Mouse (Mus musculus) gastrocnemius, adult 8-10 months (tissue): ENCODE measurements around the gene Ngdn. TPM values are rescaled to one million over a fixed set of nuclear protein-coding genes. Genes with fewer than 3 reads are reported as not detected.
"Not testable (repeated sequence)": the region's sequence is repeated elsewhere in the genome, so short reads cannot be mapped to it uniquely, and the experiment has no call there.

Source experiments
- DNase-seq, 2 experiments: peaks; one replicate each; pipeline ENCODE4 v3.0.0; 2022; ENCODE audit warnings: low spot score in 2 of 2
- total RNA-seq, 4 experiments: library from RNA; stranded (reverse); gene quantifications; 2 replicates each; pipeline ENCODE4 v1.2.4; 2022

Ngdn gene
- 10 to 100 TPM; 18.5 to 19.7 (median 19.1) TPM for total RNA-seq

- peak; percentile 95 to 98 for DNase-seq
Measured at GRCm38 (mm10) chr14:55014991-55015766, at the start of gene Ngdn. TSS of gene Ngdn (plus strand) at chr14:55015454.

- DNase-seq = no peak
Measured at GRCm38 (mm10) chr14:54965631-54966030, 49.6 kb upstream of the Ngdn start.

GRCm38 (mm10) chr14:54966320-54966977 is 48.8 kb upstream of the Ngdn start, which contains the start of gene Myh6:
TSS of gene Myh6 (minus strand) at chr14:54966927.
- no peak for DNase-seq

GRCm38 (mm10) chr14:54967874-54968273 is 47.4 kb upstream of the Ngdn start:
- no peak for DNase-seq

GRCm38 (mm10) chr14:54968344-54968743 is 46.9 kb upstream of the Ngdn start:
- no peak for DNase-seq

- DNase-seq = not testable (repeated sequence)
Measured at GRCm38 (mm10) chr14:54972786-54973185, 42.5 kb upstream of the Ngdn start.

GRCm38 (mm10) chr14:54974068-54974791 is 41.0 kb upstream of the Ngdn start:
- no peak for DNase-seq

DNA sequence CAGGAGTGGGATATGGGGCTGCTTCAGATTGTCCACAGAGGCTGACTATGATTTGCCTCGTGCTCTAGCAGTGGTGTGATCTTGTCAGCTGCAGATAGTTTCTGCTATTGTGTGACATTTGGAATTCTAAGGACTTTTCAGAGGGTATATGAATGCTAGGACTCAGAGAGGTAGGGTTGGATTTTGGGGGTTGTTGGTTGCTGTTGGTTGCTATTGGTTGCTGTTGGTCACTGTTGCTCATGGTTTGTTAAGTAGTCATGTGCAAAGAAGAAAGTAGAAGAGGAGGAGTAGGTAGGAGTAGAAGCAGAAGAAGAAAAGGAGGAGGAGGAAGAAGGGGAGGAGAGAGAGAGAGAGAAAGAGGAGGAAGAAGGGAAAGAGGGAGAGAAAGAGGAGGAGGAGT is 38.6 kb upstream of the Ngdn start, which contains the start of gene Gm17428:
TSS of gene Gm17428 (plus strand) at position 301 of the 400 bp plus-strand sequence.
- DNase-seq = no peak

- DNase-seq = no peak
Measured at GRCm38 (mm10) chr14:54978664-54979063, 36.6 kb upstream of the Ngdn start.

- no peak for DNase-seq
Measured at GRCm38 (mm10) chr14:54981934-54982333, 33.3 kb upstream of the Ngdn start.

DNA sequence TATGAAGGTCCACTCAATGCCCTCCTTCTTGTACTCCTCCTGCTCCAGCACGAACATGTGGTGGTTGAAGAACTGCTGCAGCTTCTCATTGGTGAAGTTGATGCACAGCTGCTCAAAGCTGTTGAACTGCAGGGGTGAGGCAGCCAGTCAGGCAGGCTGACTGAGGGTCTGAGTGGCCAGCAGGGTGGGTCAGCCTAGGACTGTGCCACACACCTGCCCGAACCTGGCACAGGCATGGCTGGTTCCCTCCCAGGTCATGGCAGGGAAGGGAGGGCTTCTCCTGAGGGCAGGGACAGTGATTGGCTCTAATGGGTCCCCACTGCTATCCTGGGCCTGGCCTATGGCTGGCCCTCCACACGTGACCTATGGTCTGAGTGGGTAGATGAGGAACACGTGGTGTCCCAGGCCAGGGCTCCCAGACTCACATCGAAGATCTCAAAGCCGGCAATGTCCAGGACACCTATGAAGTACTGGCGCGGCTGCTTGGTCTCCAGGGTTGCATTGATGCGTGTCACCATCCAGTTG is 26.8 kb upstream of the Ngdn start:
- not testable (repeated sequence) for DNase-seq

DNA sequence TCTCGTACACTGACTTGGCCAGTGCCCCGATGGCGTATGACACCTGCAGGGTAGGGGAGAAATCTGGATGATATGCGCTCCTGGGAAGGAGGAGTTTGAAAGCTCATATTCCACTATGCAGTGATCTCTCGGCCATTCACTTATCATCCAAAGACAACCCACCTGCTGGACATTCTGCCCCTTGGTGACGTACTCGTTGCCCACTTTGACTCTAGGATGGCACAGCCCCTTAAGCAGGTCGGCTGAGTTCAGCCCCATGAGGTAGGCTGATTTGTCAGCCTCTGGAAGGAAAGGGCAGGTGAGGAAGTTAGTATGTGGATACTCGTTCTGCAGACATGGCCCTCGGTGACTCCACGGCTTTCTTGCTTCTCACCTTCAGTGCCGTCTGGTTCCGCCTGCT is 26.4 kb upstream of the Ngdn start:
- DNase-seq = no peak

DNA sequence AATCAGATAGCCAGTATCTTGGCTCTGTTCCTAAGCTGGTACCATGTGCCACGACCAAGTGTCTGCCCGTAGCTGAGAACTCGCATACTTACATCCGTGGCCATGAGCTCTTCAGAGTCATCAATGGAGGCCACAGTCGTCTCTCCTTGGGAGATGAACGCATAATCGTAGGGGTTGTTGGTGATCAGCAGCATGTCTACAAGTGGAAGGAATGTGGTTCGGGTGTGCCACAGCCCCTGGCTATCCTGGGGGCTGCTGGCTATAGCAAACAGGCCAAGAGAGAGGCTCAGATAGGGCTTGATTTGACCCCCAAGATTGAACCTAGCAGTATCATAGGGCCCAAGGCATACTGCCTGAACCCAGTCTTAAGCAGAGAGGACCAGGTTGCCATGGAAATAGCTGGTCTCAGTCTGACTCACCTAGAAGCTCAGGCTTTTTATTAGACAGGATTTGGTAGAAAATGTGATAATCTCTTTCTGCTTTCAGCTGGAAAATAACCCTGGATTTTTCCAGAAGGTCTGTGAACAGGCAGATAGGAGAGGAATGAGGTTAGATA is 25.3 kb upstream of the Ngdn start:
- DNase-seq = no peak

- DNase-seq = no peak
Measured at GRCm38 (mm10) chr14:54992196-54992595, 23.1 kb upstream of the Ngdn start.

DNA sequence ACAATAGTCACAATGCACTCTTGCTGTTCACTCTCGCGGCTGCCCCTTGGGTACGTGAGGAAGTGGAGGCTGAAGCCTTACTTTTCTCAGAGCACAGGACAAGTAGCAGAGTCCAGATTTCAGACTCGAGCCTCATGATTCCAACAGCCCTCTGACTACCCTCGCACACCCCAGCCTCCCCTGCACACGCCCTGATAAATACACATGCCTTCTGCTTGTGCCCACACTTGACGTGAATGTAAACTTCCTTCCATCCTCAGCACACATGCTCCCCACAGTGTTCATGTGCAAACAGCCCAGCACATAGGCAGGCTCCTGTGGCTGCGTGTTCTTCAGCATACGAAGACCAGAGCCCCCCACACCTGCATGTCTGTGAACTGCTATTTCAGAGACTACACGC is 21.6 kb upstream of the Ngdn start:
- no peak for DNase-seq

GRCm38 (mm10) chr14:54994136-54994868 is 21.0 kb upstream of the Ngdn start, which contains the start of gene Myh7:
TSS of gene Myh7 (minus strand) at chr14:54994626.
- DNase-seq = no peak

- DNase-seq = no peak
Measured at GRCm38 (mm10) chr14:54994869-54995186, 20.4 kb upstream of the Ngdn start.

DNA sequence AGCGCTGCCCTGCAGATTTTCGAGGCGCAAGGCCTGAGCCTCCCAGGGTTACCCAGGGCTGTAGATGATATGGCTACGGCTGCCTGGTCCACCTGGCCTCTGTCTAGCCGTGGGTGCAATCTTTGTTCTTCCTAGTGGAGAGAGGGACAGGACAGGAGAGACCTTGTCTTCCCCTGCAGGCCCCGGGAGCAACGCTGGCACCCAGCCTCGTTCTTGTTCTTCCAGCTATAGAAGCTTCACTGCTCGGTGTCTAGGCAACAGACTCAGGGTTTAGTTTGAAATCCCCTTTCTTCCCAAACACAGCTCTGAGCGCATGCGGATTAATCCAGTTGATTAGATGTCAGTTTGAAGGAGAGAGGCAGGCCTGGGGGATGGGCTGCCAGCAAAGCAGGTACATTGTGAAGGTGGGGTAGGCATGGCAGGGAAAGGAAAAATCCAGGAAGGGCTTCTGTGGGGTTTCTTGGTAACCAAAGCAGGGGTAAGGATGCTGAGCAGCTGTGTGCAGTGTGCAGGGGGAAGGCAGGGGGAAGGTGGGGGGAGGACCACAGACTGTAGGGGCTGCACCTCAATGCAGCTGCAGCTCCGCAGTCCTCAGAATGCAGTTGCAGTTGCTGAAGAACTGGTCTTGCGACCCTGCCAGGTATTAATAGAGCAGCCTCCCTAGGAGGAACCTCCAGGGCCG is 19.7 kb upstream of the Ngdn start:
- DNase-seq = no peak

GRCm38 (mm10) chr14:54996793-54997192 is 18.5 kb upstream of the Ngdn start:
- no peak for DNase-seq

DNA sequence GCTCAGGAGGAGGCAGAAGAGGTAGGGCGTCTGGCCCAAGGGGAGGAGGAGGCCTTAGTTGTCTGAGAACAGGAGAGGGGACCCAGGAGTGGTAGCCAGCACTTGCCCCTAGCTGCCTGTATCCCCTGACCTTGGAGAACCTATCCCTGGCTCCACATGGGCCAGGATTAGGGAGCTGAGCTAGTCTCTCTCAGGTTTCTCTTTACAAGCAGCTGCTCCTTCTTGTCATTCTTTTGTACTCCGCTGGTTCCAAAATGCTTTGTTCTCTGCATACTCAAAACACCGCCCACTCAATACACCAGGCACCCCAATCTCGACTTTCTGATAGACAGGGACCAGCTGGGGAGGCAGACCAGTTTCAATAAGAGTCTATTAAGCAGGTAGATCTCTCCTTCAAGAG is 18.0 kb upstream of the Ngdn start:
- no peak for DNase-seq
